Mouse (Mus musculus): Measurements from ENCODE around the gene Zfp526. TPM values are rescaled to one million over a fixed set of nuclear protein-coding genes. Genes with fewer than 3 reads are reported as not detected.

Gene Zfp526
- polyA plus RNA-seq, 1 experiment, result not detected

GRCm38 (mm10) chr7:25246079-25246758 lies 25.0 kb downstream of the Zfp526 start:
- H3K4me1 ChIP-seq (ENCODE audit: control insufficient read depth, insufficient read depth, low read length), result peaks cover 54% of the 10 kb centered on the region
- H3K4me3 ChIP-seq (ENCODE audit: insufficient read depth, low read depth, low read length), result peak overlapping the region; percentile 87
- peak overlapping the region; percentile 87 for H3K27ac ChIP-seq (ENCODE audit: insufficient read depth, low read depth, low read length)
- WGBS, result 15% methylated on average over 20 of the region's 20 CpGs
- 0 out of 2 replicates have a peak, but pooled peaks have one; percentile 18 for TF ChIP-seq POLR2A (IDR thresholded peaks at IDR 0.05; ENCODE audit: insufficient read depth, low read depth, low read length)
- no peak for TF ChIP-seq CTCF (IDR thresholded peaks at IDR 0.05; ENCODE audit: insufficient read depth, low read depth, low read length)

DNA sequence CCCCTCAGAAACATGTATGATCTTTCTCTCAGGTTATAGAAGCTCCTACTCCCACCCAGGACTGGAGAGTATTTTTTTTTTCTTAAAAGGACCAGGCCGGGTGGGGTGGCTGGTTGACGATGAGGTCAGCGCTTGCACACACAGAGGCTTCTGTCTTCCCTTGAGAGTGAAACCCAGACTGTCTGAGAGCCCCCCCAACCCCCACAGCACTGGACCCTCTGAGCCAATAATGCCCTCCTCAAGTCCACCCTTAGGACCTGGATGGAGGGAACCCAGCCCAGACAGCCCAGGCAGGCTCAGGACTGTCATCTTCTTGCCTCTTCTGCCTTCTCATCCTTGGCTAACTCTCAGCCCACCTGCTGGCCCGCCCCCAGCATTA lies 25.5 kb downstream of the Zfp526 start:
- WGBS, result 2% methylated on average over 4 of the region's 4 CpGs
- H3K4me3 ChIP-seq (ENCODE audit: insufficient read depth, low read depth, low read length), result peak overlapping the region; percentile 87
- H3K4me1 ChIP-seq (ENCODE audit: control insufficient read depth, insufficient read depth, low read length), result peaks cover 55% of the 10 kb centered on the region
- peak overlapping the region; percentile 87 for H3K27ac ChIP-seq (ENCODE audit: insufficient read depth, low read depth, low read length)
- TF ChIP-seq POLR2A (IDR thresholded peaks at IDR 0.05; ENCODE audit: insufficient read depth, low read depth, low read length), result no peak
- no peak for TF ChIP-seq CTCF (IDR thresholded peaks at IDR 0.05; ENCODE audit: insufficient read depth, low read depth, low read length)

GRCm38 (mm10) chr7:25247498-25247897 lies 26.3 kb downstream of the Zfp526 start:
- no peak for TF ChIP-seq POLR2A (IDR thresholded peaks at IDR 0.05; ENCODE audit: insufficient read depth, low read depth, low read length)
- TF ChIP-seq CTCF (IDR thresholded peaks at IDR 0.05; ENCODE audit: insufficient read depth, low read depth, low read length), result no peak
- peak overlapping the region; percentile 87 for H3K4me3 ChIP-seq (ENCODE audit: insufficient read depth, low read depth, low read length)
- 1% methylated on average over 3 of the region's 3 CpGs for WGBS
- H3K27ac ChIP-seq (ENCODE audit: insufficient read depth, low read depth, low read length), result peak overlapping the region; percentile 98
- H3K4me1 ChIP-seq (ENCODE audit: control insufficient read depth, insufficient read depth, low read length), result peaks cover 54% of the 10 kb centered on the region

DNA sequence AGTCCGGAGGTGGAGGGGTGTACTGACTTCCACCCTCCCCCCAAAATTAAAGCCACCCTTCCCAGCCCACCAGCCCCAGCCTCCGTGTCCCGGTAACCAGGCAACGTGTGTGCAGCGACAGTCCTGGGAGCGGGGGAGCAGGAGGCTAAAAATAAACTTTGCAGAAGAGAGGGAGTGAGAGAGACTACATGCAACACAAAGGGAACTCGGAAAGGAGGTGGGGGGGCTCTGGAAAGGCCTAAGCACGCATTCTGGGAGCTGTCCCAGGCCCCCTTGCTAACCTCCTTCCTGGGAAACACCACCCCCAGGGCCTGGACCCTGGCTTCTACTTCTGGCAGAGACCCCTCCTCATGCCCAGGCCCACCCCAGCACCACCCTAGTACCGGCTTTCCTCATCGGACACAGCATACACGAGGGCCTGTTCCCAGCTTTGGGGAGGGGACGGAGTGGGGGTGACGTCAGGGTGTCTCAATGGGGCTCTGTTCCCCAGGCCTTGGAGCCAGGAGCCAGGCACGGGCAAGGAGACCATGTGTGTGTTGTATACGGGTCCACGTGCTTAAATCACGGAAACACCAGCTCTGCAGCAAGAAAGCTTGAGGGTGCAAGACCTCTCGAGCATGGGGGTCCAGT lies 26.9 kb downstream of the Zfp526 start:
- Histone ChIP-seq H3K4me3 (ENCODE audit: insufficient read depth, low read depth, low read length) (peak overlapping the region; percentile 87), H3K27ac (ENCODE audit: insufficient read depth, low read depth, low read length) (peak overlapping the region; percentile 98), H3K4me1 (ENCODE audit: control insufficient read depth, insufficient read depth, low read length) (peaks cover 51% of the 10 kb centered on the region)
- no peak for TF ChIP-seq CTCF (IDR thresholded peaks at IDR 0.05; ENCODE audit: insufficient read depth, low read depth, low read length)
- no peak for TF ChIP-seq POLR2A (IDR thresholded peaks at IDR 0.05; ENCODE audit: insufficient read depth, low read depth, low read length)
- WGBS, result 3% methylated on average over 18 of the region's 18 CpGs

GRCm38 (mm10) chr7:25248846-25249313 lies 27.7 kb downstream of the Zfp526 start:
- TF ChIP-seq CTCF (IDR thresholded peaks at IDR 0.05; ENCODE audit: insufficient read depth, low read depth, low read length) (no peak), POLR2A (IDR thresholded peaks at IDR 0.05; ENCODE audit: insufficient read depth, low read depth, low read length) (no peak)
- under 1% methylated on average over 25 of the region's 25 CpGs for WGBS
- H3K4me3 ChIP-seq (ENCODE audit: insufficient read depth, low read depth, low read length), result peak overlapping the region; percentile 87
- peaks cover 51% of the 10 kb centered on the region for H3K4me1 ChIP-seq (ENCODE audit: control insufficient read depth, insufficient read depth, low read length)
- H3K27ac ChIP-seq (ENCODE audit: insufficient read depth, low read depth, low read length), result peak overlapping the region; percentile 98

- Histone ChIP-seq H3K4me3 (ENCODE audit: insufficient read depth, low read depth, low read length) (peak overlapping the region; percentile 87), H3K27ac (ENCODE audit: insufficient read depth, low read depth, low read length) (peak overlapping the region; percentile 98), H3K4me1 (ENCODE audit: control insufficient read depth, insufficient read depth, low read length) (peaks cover 46% of the 10 kb centered on the region)
- under 1% methylated on average over 60 of the region's 73 CpGs for WGBS
- no peak for TF ChIP-seq POLR2A (IDR thresholded peaks at IDR 0.05; ENCODE audit: insufficient read depth, low read depth, low read length)
- TF ChIP-seq CTCF (IDR thresholded peaks at IDR 0.05; ENCODE audit: insufficient read depth, low read depth, low read length), result no peak
These were observed 28.3 kb downstream of the Zfp526 start for GRCm38 (mm10) chr7:25249314-25250140.

- Histone ChIP-seq H3K4me3 (ENCODE audit: insufficient read depth, low read depth, low read length) (peak within 1 kb of the TSS; percentile 87), H3K27ac (ENCODE audit: insufficient read depth, low read depth, low read length) (peak within 1 kb of the TSS; percentile 98), H3K4me1 (ENCODE audit: control insufficient read depth, insufficient read depth, low read length) (peaks cover 38% of the 10 kb centered on the region)
- no peak for TF ChIP-seq CTCF (IDR thresholded peaks at IDR 0.05; ENCODE audit: insufficient read depth, low read depth, low read length)
- peak; percentile 92 for TF ChIP-seq POLR2A (IDR thresholded peaks at IDR 0.05; ENCODE audit: insufficient read depth, low read depth, low read length)
- WGBS, result under 1% methylated on average over 70 of the region's 81 CpGs
These were observed 29.1 kb downstream of the Zfp526 start, which contains the start of gene Erf for GRCm38 (mm10) chr7:25250141-25250972. Erf (minus strand) TSS chr7:25250761.
